Mouse (Mus musculus): ENCODE data around the gene Scgb2b3. TPM values are rescaled to one million over a fixed set of nuclear protein-coding genes. Genes with fewer than 3 reads are reported as not detected.

Scgb2b3 gene
- not detected for polyA plus RNA-seq (2014; fragmentation: Illumina TruSeq; extraction: RNeasy Lipid Tissue Mini Kit (QIAGEN cat#74804); ENCODE audit: low read depth, low replicate concordance)

GRCm38 (mm10) chr7:31362022-31362560 lies at the start of gene Scgb2b3:
Gene Scgb2b3 (minus strand): TSS chr7:31362072.

DNA sequence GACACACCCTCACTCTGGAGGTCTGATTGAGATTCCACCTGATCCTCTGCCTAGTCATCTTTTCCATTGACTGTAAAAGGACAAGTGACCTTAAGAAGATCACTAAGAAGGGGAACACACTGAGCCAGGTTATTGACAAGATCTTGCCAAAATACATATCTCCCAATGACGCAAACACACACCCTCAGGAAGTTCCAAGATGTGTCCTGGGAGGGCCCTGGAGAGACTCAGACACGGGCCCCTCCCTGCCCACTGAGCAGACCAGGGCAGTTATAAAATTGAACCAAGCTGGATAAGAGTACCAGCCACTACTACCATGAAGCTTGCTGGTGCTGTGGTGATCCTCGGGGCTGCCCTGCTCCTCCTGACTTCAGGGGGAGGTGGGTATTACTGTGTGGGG lies 13.4 kb upstream of the Scgb2b3 start, which contains the start of gene Scgb1b3:
TSS of gene Scgb1b3 (plus strand) at position 301 of the 400 bp plus-strand sequence.

Other genes with a start within 250 kb of the Scgb2b3 start
- 18.4 TPM for gene Hpn, start 246.8 kb downstream of the Scgb2b3 start, polyA plus RNA-seq (2014; fragmentation: Illumina TruSeq; extraction: RNeasy Lipid Tissue Mini Kit (QIAGEN cat#74804); ENCODE audit: low read depth, low replicate concordance)
- gene Scn1b, start 235.1 kb downstream of the Scgb2b3 start, polyA plus RNA-seq (2014; fragmentation: Illumina TruSeq; extraction: RNeasy Lipid Tissue Mini Kit (QIAGEN cat#74804); ENCODE audit: low read depth, low replicate concordance), result 15.7 TPM
- 39.2 TPM for gene Gramd1a, start 206.2 kb downstream of the Scgb2b3 start, polyA plus RNA-seq (2014; fragmentation: Illumina TruSeq; extraction: RNeasy Lipid Tissue Mini Kit (QIAGEN cat#74804); ENCODE audit: low read depth, low replicate concordance)
- gene Scgb2b2, start 71.6 kb downstream of the Scgb2b3 start, polyA plus RNA-seq (2014; fragmentation: Illumina TruSeq; extraction: RNeasy Lipid Tissue Mini Kit (QIAGEN cat#74804); ENCODE audit: low read depth, low replicate concordance), result not detected
- gene Scgb1b2, start 70.3 kb downstream of the Scgb2b3 start, polyA plus RNA-seq (2014; fragmentation: Illumina TruSeq; extraction: RNeasy Lipid Tissue Mini Kit (QIAGEN cat#74804); ENCODE audit: low read depth, low replicate concordance), result not detected
- not detected for gene Scgb1b3, start 13.5 kb upstream of the Scgb2b3 start, polyA plus RNA-seq (2014; fragmentation: Illumina TruSeq; extraction: RNeasy Lipid Tissue Mini Kit (QIAGEN cat#74804); ENCODE audit: low read depth, low replicate concordance)

All from adipose tissue, adult 10 weeks (tissue).